Mouse (Mus musculus): ENCODE data around the gene Itgax.

DNA sequence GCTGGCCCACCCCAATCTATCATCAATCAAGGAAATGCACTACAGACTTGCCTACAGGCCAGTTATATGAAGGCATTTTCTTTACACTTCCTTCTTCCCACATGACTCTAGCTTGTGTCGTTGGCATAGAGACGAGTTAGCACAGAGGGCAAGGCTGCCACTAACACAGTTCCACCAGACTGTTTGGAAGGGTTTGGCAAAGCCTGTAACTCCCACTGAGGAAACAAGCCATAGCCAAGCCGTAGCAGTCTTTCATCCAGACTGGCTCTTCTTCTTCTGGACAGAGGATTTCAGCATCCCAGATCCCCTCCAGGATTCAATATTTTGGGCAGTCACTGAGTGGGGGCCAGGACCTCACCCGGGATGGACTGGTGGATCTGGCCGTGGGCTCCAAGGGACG lies 10.3 kb downstream of the Itgax start:
- TF ChIP-seq TAL1 (IDR thresholded peaks at IDR 0.05; ENCODE audit: low read length): no peak
- TF ChIP-seq GATA1 (IDR thresholded peaks at IDR 0.05; ENCODE audit: low read length): no peak

Data from erythroblast, embryonic 14.5 days (primary cell).